Mouse (Mus musculus) layer of hippocampus, postnatal 36 days (tissue): ENCODE measurements around the gene Ccdc71. TPM values are rescaled to one million over a fixed set of nuclear protein-coding genes. Genes with fewer than 3 reads are reported as not detected.

Source experiments
- DNase-seq, 2 experiments: peaks; one replicate each; pipeline ENCODE4 v3.0.0; 2022
- total RNA-seq, 2 experiments: library from RNA; stranded (reverse); gene quantifications; 2 replicates each; pipeline ENCODE4 v1.2.3; 2021

Ccdc71 gene
- total RNA-seq, 2 experiments from 2014 or later = 32.0 to 37.2 TPM

DNA sequence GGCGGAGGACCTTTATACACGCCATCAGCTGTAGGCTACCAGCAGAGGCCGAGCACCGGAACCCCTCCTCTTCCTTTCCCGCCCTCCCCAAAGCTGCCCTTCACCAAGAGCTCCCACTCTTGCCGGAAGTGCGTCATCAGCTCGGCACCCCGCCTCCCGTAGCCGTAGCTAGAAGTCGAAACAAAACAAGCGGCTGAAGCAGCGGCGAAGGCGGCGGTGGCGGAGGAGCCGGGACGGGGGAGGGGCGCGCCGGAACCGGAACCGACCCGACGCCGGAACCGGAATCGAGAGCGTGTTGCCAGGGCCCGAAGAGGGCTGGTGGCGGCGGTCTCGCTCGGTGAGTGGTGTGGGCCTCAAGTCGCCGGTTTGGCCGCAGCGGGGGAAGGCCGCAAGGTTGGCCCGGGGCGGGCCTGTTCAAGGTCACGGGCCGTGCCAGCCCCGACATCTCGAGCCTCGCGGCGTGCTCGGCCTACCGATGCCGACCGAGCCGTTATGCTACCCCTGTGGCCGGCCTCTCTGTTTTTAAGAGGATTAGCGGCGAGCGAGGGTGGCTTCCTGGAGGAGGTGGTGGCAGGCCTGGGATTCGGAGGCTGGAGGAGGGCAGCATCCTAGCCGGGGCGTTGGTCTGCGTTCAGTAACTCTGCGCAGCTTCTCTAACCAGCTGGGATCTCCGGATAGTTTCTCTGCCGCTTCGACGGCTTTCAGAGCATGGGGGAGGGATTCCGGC lies 30.4 kb downstream of the Ccdc71 start, which contains the start of gene Usp19:
Gene Usp19 (plus strand): TSS at position 44 of the 727 bp plus-strand sequence.
- DNase-seq = peak; percentile 92 to 95

DNA sequence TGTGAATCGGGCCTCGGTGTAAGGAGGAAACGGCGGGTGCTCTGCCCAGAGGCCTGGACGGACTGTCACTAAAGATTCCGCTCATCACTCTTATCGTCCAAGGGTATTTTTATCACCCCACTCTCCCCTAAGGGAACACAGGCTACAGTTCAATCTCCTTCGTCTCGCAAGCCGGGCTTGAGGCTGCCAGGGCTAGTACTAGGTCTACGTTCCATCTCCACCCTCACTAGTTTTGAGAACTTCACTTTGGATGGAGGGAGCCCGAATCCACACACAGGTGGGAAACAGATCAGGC lies 30.9 kb downstream of the Ccdc71 start:
- DNase-seq = no peak

DNA sequence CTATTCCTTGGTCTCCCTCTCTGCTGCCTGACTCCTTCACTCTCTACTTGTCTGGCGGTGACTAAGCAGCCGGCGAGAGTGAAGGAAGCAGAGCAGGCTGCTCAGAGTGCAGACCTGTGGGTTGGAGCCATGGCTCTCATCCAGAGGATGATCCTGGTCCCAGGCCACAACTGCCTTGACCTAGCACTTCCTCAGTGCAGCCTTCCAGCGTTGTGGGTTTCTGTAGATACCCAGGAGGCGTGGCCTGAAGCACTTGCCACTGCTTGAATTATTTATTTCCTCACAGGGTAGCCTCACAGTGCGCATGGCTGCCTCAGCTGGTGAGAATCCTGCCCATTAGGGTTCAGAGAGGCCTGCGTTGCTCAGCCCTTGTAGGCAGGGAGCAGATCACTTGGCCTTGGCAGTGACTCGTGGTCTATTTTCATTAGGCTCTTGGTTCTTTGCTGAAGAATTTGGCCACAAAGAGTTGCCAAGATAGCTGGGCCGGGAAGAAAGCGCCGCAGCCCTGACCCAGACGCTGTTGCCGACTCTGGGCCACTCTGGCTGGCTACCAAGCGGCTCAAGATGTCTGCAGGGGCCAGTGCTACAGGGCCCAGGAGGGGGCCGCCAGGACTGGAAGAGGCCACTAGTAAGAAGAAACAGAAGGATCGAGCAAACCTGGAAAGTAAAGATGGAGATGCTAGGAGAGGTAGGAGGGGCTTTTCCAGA lies 31.9 kb downstream of the Ccdc71 start:
- DNase-seq = no peak

DNA sequence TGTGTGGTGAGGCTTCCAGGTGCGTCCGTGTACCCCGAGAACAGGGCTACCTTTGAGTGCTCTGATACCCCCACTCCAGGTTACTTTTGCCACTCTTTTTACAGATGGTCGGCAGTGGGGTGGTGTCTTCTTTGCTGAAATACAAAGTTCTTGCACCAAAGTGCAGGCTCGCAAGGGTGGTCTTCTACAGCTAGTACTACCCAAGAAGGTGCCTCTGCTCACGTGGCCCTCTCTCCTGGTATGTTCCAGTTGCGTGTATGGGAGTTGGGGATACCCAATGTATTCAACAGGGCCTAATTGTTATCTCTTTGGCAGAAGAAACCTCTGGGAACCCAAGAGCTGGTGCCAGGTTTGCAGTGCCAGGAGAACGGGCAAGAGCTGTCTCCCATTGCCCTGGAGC lies 32.9 kb downstream of the Ccdc71 start:
- no peak for DNase-seq

DNA sequence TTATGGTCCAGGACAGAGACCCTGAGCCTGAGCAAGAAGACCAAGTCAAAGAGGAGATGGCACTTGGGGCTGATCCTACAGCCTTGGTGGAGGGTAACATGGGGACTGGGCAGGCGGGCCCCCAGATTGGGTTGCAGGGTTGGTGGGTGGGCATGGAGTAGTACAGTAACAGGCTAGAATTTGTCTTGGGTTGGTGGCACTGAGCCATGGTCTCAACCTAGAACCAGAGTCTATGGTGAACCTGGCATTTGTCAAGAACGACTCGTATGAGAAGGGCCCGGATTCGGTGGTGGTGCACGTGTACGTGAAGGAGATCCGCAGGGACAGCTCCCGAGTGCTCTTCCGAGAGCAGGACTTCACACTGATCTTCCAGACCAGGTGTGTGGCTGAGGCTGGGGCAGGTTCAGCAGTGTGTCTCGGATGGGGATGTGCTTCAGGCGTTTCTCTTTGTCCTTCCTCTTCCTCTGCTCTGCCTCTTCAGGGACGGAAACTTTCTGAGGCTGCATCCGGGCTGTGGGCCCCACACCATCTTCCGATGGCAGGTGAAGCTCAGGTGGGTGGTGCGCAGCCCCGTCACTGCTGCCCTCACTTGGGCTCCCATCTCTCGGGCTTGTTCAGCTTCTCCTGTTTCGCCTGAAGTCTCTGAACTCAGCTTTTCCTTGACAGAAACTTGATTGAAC lies 34.0 kb downstream of the Ccdc71 start:
- no peak for DNase-seq

DNA sequence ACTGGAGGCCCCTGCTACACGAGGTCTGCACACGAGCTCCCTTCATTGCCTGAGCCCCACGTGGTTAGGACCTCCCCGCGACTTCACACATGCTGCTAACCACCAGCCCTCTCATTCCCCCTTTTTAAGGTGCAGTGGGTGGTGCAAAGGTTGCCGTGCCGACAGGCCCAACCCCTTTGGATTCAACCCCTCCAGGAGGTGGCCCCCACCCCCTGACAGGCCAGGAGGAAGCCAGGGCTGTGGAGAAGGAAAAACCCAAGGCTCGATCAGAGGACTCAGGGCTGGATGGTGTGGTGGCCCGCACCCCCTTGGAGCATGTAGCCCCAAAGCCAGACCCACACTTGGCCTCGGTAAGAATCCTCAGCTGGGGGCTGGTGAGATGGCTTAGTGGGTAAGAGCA lies 34.6 kb downstream of the Ccdc71 start:
- DNase-seq = no peak

DNA sequence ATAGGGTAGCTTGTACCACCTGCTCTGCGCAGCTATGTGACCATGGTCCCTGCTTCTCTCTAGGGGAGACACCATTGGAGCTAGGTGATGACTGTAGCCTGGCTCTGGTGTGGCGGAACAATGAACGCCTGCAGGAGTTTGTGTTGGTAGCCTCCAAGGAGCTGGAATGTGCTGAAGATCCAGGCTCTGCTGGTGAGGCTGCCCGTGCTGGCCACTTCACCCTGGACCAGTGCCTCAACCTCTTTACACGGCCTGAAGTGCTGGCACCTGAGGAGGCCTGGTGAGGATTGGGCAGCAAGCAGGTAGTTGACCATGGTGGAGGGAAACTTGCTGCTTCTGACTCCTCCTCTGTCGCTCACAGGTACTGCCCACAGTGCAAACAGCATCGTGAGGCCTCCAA lies 38.9 kb downstream of the Ccdc71 start:
- no peak for DNase-seq

DNA sequence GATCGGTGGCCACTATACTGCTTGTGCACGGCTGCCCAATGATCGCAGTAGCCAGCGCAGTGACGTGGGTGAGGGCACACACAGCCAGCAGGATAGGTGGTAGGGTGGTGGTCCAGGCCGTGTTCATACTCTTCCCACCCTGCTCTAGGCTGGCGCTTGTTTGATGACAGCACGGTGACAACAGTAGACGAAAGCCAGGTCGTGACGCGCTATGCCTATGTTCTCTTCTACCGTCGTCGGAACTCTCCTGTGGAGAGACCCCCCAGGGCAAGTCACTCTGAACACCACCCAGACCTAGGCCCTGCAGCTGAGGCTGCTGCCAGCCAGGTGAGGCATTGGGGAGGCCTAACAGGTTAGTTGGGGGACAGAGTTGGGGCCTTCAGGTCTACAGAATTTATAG lies 39.6 kb downstream of the Ccdc71 start:
- no peak for DNase-seq

DNA sequence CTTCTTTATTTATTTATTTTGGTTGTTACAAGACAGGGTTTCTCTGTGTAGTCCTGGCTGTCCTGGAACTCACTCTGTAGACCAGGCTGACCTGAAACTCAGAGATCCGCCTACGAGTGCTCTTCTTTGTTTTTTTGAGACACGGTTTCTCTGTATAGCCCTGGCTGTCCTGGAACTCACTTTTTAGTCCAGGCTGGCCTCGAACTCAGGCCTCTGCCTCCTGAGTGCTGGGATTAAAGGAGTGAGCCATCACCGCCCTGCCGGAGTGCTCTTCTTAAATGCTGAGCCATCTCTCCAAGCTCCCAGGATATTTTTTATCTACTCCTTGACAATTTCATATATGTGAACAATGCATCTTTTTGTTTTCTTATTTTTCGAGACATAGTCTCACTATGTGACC lies 46.6 kb downstream of the Ccdc71 start:
- DNase-seq = no peak

DNA sequence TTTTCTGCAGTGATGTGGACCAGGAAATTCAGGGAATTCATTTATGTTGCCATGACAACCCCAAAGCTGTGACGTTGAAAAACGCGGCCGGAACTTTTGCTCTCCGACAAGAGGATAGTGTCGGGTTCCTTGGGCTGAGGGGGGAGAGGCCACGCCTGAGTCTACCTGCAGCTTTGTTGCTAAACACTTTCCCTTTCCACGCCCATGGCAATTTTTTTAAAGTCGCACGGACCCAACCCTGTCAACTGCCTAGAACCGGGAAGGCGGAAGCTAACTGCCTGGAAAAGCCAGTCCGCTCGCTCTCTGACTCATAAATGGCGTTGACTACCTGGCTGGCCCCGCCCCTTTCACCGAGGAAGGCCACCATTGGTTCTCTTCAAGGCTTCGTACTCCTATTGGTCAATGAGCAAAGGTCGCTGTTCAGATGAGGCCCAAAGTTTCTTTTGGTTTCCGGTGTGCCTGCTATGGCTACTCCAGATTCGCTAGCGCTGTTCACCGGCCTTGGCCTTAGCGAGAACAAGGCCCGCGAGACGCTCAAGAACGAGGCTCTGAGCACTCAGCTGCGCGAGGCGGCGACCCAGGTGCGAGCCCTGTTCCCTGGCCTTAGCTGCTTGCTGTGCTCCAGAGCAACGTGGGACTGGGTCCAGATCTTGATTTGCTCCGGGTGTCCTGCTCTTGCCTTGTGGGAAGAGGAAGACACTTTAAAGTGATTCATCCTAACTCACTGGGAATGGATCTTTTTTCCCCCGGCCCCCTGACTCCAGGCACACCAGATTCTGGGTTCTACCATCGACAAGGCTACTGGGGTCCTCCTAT lies 47.5 kb downstream of the Ccdc71 start, which contains the start of gene Qars:
Gene Qars (plus strand): TSS at position 88 of the 816 bp plus-strand sequence.
- DNase-seq = peak; percentile 89 to 91

DNA sequence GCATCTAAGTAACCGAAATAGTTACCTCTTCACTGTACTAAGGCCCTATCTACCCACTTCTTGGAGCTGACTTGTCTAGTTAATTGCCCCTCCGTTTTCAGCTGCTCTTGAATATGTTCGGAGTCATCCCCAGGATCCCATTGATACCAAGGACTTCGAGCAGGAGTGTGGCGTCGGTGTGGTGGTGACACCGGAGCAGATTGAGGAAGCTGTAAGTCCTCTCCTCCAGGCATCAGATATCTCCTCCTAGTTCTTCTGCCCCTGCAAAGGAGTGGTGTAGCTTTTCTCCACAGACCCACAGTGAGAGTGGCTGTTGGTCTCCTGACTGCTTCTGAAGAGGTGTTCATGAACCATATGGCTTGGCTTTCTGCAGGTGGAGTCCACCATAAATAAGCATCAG lies 48.4 kb downstream of the Ccdc71 start:
- no peak for DNase-seq

Other genes with a start within 250 kb of the Ccdc71 start
- gene Dag1, start 196.6 kb upstream of the Ccdc71 start, total RNA-seq = 10 to 100 TPM; 77.8 to 82.4 TPM
- gene Nicn1, start 170.1 kb upstream of the Ccdc71 start, total RNA-seq = 100 to 1,000 TPM in 1 of 2 experiments, 10 to 100 TPM in 1; 96.7 to 118 TPM
- gene Amt, start 163.7 kb upstream of the Ccdc71 start, total RNA-seq = 10 to 100 TPM; 34.9 to 36.2 TPM
- gene Rhoa, start 154.4 kb upstream of the Ccdc71 start, total RNA-seq = 100 to 1,000 TPM; 169 to 173 TPM
- 10 to 100 TPM; 29.1 to 30.0 TPM for gene Tcta, start 154.4 kb upstream of the Ccdc71 start, total RNA-seq
- 10 to 100 TPM; 61.2 to 62.8 TPM for gene Gpx1, start 121.6 kb upstream of the Ccdc71 start, total RNA-seq
- 100 to 1,000 TPM; 107 to 110 TPM for gene Usp4, start 112.7 kb upstream of the Ccdc71 start, total RNA-seq
- 1 to 10 TPM; 2.6 to 2.9 TPM for gene 1700102P08Rik, start 67.7 kb upstream of the Ccdc71 start, total RNA-seq
- under 1 TPM in 1 of 2 experiments, not detected in 1; 0.18 TPM for gene Ccdc36, start 32.0 kb upstream of the Ccdc71 start, total RNA-seq
- gene BC048562, start 24.0 kb upstream of the Ccdc71 start, total RNA-seq = not detected
- gene Klhdc8b, start 1.1 kb downstream of the Ccdc71 start, total RNA-seq = 10 to 100 TPM; 16.6 to 18.1 TPM
- 10 to 100 TPM; 25.1 to 34.4 TPM for gene Lamb2, start 19.2 kb downstream of the Ccdc71 start, total RNA-seq
- 100 to 1,000 TPM; 140 to 165 TPM for gene Usp19, start 30.1 kb downstream of the Ccdc71 start, total RNA-seq
- gene Qars, start 47.2 kb downstream of the Ccdc71 start, total RNA-seq = 10 to 100 TPM; 72.1 to 88.7 TPM
- gene Qrich1, start 56.3 kb downstream of the Ccdc71 start, total RNA-seq = 100 to 1,000 TPM; 139 to 141 TPM
- 10 to 100 TPM; 63.4 to 68.4 TPM for gene Impdh2, start 99.8 kb downstream of the Ccdc71 start, total RNA-seq
- 10 to 100 TPM; 52.6 to 66.3 TPM for gene Ndufaf3, start 106.9 kb downstream of the Ccdc71 start, total RNA-seq
- gene Dalrd3, start 109.4 kb downstream of the Ccdc71 start, total RNA-seq = 100 to 1,000 TPM in 1 of 2 experiments, 10 to 100 TPM in 1; 98.7 to 109 TPM
- 100 to 1,000 TPM; 106 to 107 TPM for gene Wdr6, start 118.2 kb downstream of the Ccdc71 start, total RNA-seq
- 10 to 100 TPM; 93.1 to 93.2 TPM for gene P4htm, start 137.1 kb downstream of the Ccdc71 start, total RNA-seq
- 10 to 100 TPM; 50.7 to 54.2 TPM for gene Arih2, start 188.9 kb downstream of the Ccdc71 start, total RNA-seq
- gene Slc25a20, start 201.6 kb downstream of the Ccdc71 start, total RNA-seq = 10 to 100 TPM; 15.7 to 17.5 TPM
- 10 to 100 TPM; 41.4 to 48.1 TPM for gene Prkar2a, start 228.8 kb downstream of the Ccdc71 start, total RNA-seq